Mouse (Mus musculus) ES-Bruce4 (cell line): ENCODE data around the gene Mbnl3.

ENCODE experiments used
- CTCF ChIP-seq: IDR thresholded peaks from one replicate; pipeline ENCODE4 v1.8.1; 2011; ENCODE audit warnings: low read depth, low read length
- POLR2A ChIP-seq: IDR thresholded peaks from one replicate; pipeline ENCODE4 v1.8.1; 2011; ENCODE audit warnings: low read length; ENCODE audit not compliant: insufficient read depth

DNA sequence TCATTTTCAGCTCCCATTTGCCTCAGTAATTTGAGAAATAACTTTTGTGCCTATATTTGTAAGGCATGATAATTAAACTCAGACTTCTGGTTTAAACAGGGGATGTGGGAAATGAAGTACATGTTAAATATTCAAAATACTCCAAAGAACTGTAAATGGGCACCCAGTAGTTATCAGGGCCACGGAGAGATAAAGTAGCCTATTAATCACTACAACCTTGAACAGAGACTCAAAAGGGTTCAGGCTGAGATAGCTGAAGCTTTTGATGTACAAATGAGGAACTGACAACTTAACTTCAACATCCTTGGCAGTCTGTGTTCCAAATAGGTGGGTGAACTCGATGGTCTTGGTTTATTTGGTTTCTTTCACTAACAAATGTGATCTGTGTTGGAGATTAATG, 34.4 kb downstream of the Mbnl3 start:
- TF ChIP-seq CTCF (no peak), POLR2A (no peak)
